Mouse (Mus musculus) midbrain, embryonic 13.5 days (tissue): ENCODE measurements at regions not wholly inside any gene's neighbourhood (a gene's known extent, or its start where the extent isn't known, plus 50 kb on each side); places are given as distances from the start of the nearest gene placed in this dataset.

Experiments used
- ATAC-seq: fragments of 200-750 bp; cut with Nextera tagmentation; 2 replicates; pipeline ENCODE4 v1.8.0; 2017; ENCODE audit warnings: mild to moderate bottlenecking, moderate TSS enrichment, moderate library complexity
- H3K27ac ChIP-seq: fragments of 300-500 bp; sonication (generic); 2 replicates; pipeline ENCODE4 v1.5.1; 2015; ENCODE audit warnings: inconsistent platforms, mild to moderate bottlenecking, moderate library complexity
- H3K27me3 ChIP-seq: fragments of 300-500 bp; sonication (generic); 2 replicates; pipeline ENCODE4 v1.6.1; 2015; ENCODE audit warnings: mild to moderate bottlenecking, inconsistent platforms
- H3K36me3 ChIP-seq: fragments of 300-500 bp; sonication (generic); 2 replicates; pipeline ENCODE4 v1.6.1; 2015; ENCODE audit warnings: mild to moderate bottlenecking, inconsistent platforms
- H3K4me1 ChIP-seq: fragments of 300-500 bp; sonication (generic); replicated peaks from 2 replicates; pipeline ENCODE4 v1.6.1; 2015; ENCODE audit warnings: inconsistent platforms
- H3K4me2 ChIP-seq: fragments of 300-500 bp; sonication (generic); replicated peaks from 2 replicates; pipeline ENCODE4 v1.6.1; 2015; ENCODE audit warnings: moderate library complexity, mild to moderate bottlenecking, inconsistent platforms
- H3K4me3 ChIP-seq: fragments of 300-500 bp; sonication (generic); replicated peaks from 2 replicates; pipeline ENCODE4 v1.5.1; 2015; ENCODE audit warnings: mild to moderate bottlenecking, inconsistent platforms
- H3K9ac ChIP-seq: fragments of 300-500 bp; sonication (generic); replicated peaks from 2 replicates; pipeline ENCODE4 v1.6.1; 2015; ENCODE audit warnings: mild to moderate bottlenecking, inconsistent platforms
- H3K9me3 ChIP-seq: fragments of 300-500 bp; sonication (generic); 2 replicates; pipeline ENCODE4 v1.6.1; 2016; ENCODE audit warnings: mild to moderate bottlenecking, inconsistent platforms
- WGBS: fragments of 180-500 bp; shearing (Covaris S2); methylation state at CpG from one replicate; pipeline ENCODE4 v1.1.7; 2015; 5-methylcytosine and 5-hydroxymethylcytosine counted together

DNA sequence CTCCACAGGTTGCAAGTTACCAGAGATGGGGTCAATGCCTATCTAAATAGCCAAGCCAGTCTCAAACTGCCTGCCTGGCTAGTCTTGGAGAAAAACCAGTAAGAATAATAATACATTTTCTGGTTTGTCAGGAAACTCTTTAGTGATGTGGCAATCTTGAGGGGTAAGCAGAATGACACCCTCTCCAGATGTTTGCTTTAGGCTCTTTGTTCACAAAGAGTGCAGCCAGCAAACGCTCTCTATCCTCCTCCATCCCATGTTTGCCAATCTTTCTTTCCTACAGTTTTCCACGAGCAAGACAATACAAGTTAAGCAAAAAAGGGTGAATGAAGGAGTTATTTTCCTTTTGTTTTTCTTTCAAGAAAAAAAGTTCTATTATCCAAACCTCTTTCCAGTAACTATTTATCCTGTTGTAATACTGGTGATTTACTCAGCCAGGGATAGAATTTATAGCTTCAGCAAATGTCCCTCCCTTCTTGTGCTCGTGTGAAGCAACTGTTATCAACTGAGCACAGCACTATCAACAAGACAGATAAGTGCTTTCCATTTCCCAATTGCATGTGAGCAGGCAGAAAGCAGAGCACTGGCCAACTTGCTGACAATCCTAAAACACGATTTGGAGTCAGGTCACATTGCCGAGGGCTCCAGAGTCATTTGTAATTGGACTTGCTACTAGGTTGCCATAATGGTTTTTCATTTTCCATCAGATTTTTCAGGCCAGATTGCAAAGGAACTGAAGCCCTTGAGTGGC lies 873.5 kb downstream of the Rapgef2 start:
- Histone ChIP-seq H3K9ac (no peak overlapping the region), H3K27me3 (no peaks in the 10 kb centered on the region), H3K4me1 (no peaks in the 10 kb centered on the region), H3K9me3 (no peaks in the 10 kb centered on the region), H3K27ac (no peak overlapping the region), H3K4me2 (no peak overlapping the region), H3K4me3 (no peak overlapping the region), H3K36me3 (no peaks in the 10 kb centered on the region)
- 64% methylated on average over 5 of the region's 5 CpGs for WGBS
- ATAC-seq: no peak

GRCm38 (mm10) chr3:78411395-78411794 lies 874.9 kb downstream of the Rapgef2 start:
- ATAC-seq: no peak
- Histone ChIP-seq H3K4me1 (no peaks in the 10 kb centered on the region), H3K4me3 (no peak overlapping the region), H3K27ac (no peak overlapping the region), H3K27me3 (no peaks in the 10 kb centered on the region), H3K4me2 (no peak overlapping the region), H3K9ac (no peak overlapping the region), H3K9me3 (no peaks in the 10 kb centered on the region), H3K36me3 (no peaks in the 10 kb centered on the region)
- 75% methylated on average over 4 of the region's 4 CpGs for WGBS

DNA sequence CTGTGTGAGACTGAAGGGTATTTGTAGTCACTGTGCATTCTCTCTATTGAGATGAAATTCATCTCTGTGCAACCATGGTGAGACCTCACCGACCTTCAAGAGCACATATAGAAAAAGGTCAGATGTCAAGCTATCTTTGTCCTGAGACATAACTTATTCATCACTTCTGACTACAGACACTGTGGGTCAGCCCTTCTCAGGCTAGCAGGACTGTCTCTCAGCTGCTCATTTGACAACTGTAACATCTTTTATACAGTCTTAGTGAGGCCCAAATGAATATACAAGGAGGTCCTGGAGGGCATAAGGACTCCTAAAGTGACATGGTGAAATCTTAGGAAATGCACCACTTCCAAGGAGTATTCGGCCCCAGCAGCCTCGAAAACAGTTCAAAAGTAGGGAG lies 877.1 kb downstream of the Rapgef2 start:
- Histone ChIP-seq H3K27me3 (no peaks in the 10 kb centered on the region), H3K4me1 (no peaks in the 10 kb centered on the region), H3K36me3 (no peaks in the 10 kb centered on the region), H3K4me2 (no peak overlapping the region), H3K4me3 (no peak overlapping the region), H3K27ac (no peak overlapping the region), H3K9ac (no peak overlapping the region), H3K9me3 (no peaks in the 10 kb centered on the region)
- ATAC-seq: no peak
- WGBS: 54% methylated on average over 3 of the region's 3 CpGs

DNA sequence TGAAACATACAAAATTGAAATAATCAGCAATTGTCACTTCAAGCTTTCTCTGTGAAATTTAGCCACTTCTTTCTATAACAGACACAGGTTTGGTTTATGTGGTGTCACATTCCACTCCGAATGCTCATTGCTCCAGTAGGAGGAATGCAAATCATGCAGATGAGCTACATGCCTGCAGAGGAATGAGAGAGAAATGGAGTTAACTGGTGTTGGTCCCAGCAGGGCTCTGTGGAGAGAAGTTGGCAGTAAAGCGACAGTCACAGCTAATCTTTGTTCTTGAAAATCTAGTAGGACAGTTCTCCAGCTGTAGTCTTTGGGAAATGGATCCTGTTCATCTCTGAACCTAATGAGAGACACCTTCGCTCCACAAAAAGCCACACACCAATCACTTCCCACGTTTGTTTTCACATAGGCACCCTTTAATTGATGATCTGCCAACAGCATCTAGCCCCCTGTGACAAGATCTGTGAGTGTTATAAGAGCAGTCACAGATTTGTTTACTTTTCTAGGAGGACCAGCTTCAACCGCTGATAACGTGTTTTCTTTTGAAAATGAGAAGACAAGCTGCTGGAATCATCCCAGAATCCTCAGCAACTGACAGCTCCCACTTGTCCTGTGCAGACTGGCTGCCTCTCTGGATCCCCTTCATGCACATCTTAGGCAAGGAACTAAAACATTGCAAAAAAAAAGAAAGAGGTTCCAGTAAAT lies 880.4 kb downstream of the Rapgef2 start:
- Histone ChIP-seq H3K9me3 (no peaks in the 10 kb centered on the region), H3K4me1 (no peaks in the 10 kb centered on the region), H3K4me3 (no peak overlapping the region), H3K4me2 (no peak overlapping the region), H3K9ac (no peak overlapping the region), H3K27me3 (no peaks in the 10 kb centered on the region), H3K36me3 (no peaks in the 10 kb centered on the region), H3K27ac (no peak overlapping the region)
- 67% methylated on average over 6 of the region's 6 CpGs for WGBS
- ATAC-seq: no peak

GRCm38 (mm10) chr3:78358377-78358776 lies 927.9 kb downstream of the Rapgef2 start:
- Histone ChIP-seq H3K36me3 (no peaks in the 10 kb centered on the region), H3K4me2 (no peak overlapping the region), H3K4me1 (no peaks in the 10 kb centered on the region), H3K27me3 (no peaks in the 10 kb centered on the region), H3K27ac (no peak overlapping the region), H3K9ac (no peak overlapping the region), H3K9me3 (no peaks in the 10 kb centered on the region), H3K4me3 (no peak overlapping the region)
- ATAC-seq: 0 out of 2 replicates have a peak, but pooled peaks have one; percentile 24
- 68% methylated on average over 1 of the region's 1 CpGs for WGBS

DNA sequence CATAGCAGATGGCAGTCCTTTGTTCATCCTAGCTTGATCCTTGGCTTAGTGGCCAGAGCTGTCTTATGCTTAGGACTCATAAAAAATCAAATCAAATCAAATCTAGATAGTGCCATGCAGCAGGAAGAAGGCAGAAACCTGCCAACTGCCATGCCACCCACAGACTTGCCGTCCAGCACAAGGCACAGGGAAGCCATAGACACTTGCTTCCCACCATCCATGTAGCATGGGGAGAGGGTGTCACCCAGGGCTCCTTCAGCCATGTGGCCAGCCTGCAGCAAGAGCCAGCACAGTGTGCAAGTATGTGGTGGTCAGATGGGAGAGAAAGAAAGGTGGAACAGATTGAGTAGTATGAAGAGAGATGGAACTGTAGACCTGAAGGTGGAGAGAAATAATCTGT lies 946.4 kb downstream of the Rapgef2 start:
- ATAC-seq: no peak
- 83% methylated on average over 1 of the region's 1 CpGs for WGBS
- no peaks in the 10 kb centered on the region for H3K9me3 ChIP-seq
- H3K4me2 ChIP-seq: no peak overlapping the region
- H3K27me3 ChIP-seq: no peaks in the 10 kb centered on the region
- no peak overlapping the region for H3K4me3 ChIP-seq
- H3K4me1 ChIP-seq: no peaks in the 10 kb centered on the region
- no peak overlapping the region for H3K27ac ChIP-seq
- H3K36me3 ChIP-seq: no peaks in the 10 kb centered on the region
- no peak overlapping the region for H3K9ac ChIP-seq

- H3K4me1 ChIP-seq: no peaks in the 10 kb centered on the region
- ATAC-seq: peak; percentile 43
- H3K4me2 ChIP-seq: no peak overlapping the region
- no peak overlapping the region for H3K27ac ChIP-seq
- H3K9ac ChIP-seq: no peak overlapping the region
- no peaks in the 10 kb centered on the region for H3K9me3 ChIP-seq
- H3K36me3 ChIP-seq: no peaks in the 10 kb centered on the region
- no peak overlapping the region for H3K4me3 ChIP-seq
- 61% methylated on average over 7 of the region's 7 CpGs for WGBS
- H3K27me3 ChIP-seq: no peaks in the 10 kb centered on the region
Measured at GRCm38 (mm10) chr3:78311630-78312406, 974.5 kb downstream of the Rapgef2 start.

DNA sequence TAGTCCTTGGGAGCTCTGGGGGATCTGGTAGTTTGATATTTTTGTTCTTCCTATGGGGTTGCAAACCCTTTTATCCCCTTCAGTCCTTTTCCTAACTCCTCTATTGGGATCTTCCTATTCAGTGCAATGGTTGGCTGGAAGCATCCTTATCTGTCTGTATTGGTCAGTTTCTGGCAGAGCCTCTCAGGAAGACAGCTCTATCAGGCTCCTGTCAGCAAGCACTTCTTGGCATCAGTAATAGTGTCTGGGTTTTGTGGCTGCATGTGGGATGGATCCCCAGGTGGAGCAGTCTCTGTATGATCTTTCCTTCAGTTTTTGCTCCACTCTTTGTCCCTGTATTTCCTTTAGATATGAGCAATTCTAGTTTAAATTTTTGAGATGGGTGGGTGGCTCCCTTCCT lies 985.8 kb downstream of the Rapgef2 start:
- no peaks in the 10 kb centered on the region for H3K36me3 ChIP-seq
- ATAC-seq: no peak

GRCm38 (mm10) chr3:78291894-78292293 lies 994.4 kb downstream of the Rapgef2 start:
- no peaks in the 10 kb centered on the region for H3K27me3 ChIP-seq
- no peaks in the 10 kb centered on the region for H3K36me3 ChIP-seq
- no peak overlapping the region for H3K4me3 ChIP-seq
- 26% methylated on average over 3 of the region's 3 CpGs for WGBS
- H3K27ac ChIP-seq: no peak overlapping the region
- H3K4me1 ChIP-seq: 0 out of 2 replicates have a peak, but pooled peaks cover 2% of the 10 kb centered on the region
- no peak overlapping the region for H3K4me2 ChIP-seq
- no peaks in the 10 kb centered on the region for H3K9me3 ChIP-seq
- no peak for ATAC-seq
- H3K9ac ChIP-seq: no peak overlapping the region

More for the DNA sequence above, 985.8 kb downstream of the Rapgef2 start:
- Histone ChIP-seq H3K4me3 (no peak overlapping the region), H3K9me3 (no peaks in the 10 kb centered on the region), H3K9ac (no peak overlapping the region), H3K27me3 (no peaks in the 10 kb centered on the region), H3K4me2 (no peak overlapping the region), H3K27ac (no peak overlapping the region), H3K4me1 (no peaks in the 10 kb centered on the region)

DNA sequence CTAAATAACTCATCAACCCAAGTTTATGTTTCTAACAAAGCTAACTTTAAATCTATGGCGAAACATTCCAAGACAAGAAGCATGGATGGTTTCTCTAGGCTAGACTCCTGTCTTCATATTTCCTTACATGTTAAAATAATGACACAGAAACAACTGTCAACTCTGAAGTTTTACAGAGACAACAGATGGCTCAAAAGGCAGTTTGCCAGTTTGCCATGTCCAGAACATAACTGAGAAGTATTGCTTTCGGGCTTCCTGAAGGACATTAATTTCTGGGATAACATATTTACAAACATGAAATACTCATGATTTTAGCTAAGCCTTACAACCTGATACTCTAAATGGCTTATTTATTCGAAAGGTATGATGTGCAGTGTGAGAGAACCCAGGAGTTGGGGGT lies 1002.2 kb downstream of the Rapgef2 start:
- ATAC-seq: no peak
- H3K4me3 ChIP-seq: no peak overlapping the region
- H3K27me3 ChIP-seq: no peaks in the 10 kb centered on the region
- H3K9me3 ChIP-seq: no peaks in the 10 kb centered on the region
- H3K4me2 ChIP-seq: no peak overlapping the region
- H3K9ac ChIP-seq: no peak overlapping the region
- H3K27ac ChIP-seq: no peak overlapping the region
- WGBS: 94% methylated on average over 3 of the region's 3 CpGs
- H3K36me3 ChIP-seq: no peaks in the 10 kb centered on the region
- no peaks in the 10 kb centered on the region for H3K4me1 ChIP-seq

DNA sequence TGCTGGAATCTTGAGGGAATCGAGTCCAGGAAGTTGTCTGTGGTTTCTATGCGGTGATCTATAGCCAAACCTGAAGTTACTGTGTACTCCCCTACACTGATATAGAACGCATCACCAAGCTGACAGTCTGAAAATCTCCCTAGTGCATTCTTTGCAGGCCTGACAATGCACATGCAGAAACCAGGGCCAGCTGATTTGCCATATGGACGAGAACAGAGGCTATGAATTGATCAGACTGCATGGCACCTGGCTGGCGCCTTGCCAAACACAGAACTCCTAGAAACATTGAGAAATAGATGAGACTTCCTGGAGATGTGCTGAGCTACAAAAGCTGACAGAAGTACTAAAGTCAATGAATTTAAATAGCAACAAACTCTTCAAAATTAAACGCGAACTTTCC lies 1049.4 kb downstream of the Rapgef2 start:
- 87% methylated on average over 7 of the region's 7 CpGs for WGBS
- Histone ChIP-seq H3K27ac (no peak overlapping the region), H3K9me3 (no peaks in the 10 kb centered on the region), H3K9ac (no peak overlapping the region), H3K27me3 (no peaks in the 10 kb centered on the region), H3K4me3 (no peak overlapping the region), H3K36me3 (no peaks in the 10 kb centered on the region), H3K4me1 (no peaks in the 10 kb centered on the region), H3K4me2 (no peak overlapping the region)
- ATAC-seq: no peak

GRCm38 (mm10) chr3:78209729-78210128 lies 1076.6 kb downstream of the Rapgef2 start:
- Histone ChIP-seq H3K4me3 (no peak overlapping the region), H3K4me2 (no peak overlapping the region), H3K27me3 (no peaks in the 10 kb centered on the region), H3K9me3 (no peaks in the 10 kb centered on the region), H3K27ac (no peak overlapping the region), H3K9ac (no peak overlapping the region), H3K36me3 (no peaks in the 10 kb centered on the region), H3K4me1 (no peaks in the 10 kb centered on the region)
- 75% methylated on average over 3 of the region's 3 CpGs for WGBS
- no peak for ATAC-seq
